Mouse (Mus musculus) cerebellum, adult 8-10 months (tissue): ENCODE data around the gene Olfr884.

ENCODE experiments used
- DNase-seq: peaks from one replicate; pipeline ENCODE4 v3.0.0; 2022

Gene Olfr884

DNA sequence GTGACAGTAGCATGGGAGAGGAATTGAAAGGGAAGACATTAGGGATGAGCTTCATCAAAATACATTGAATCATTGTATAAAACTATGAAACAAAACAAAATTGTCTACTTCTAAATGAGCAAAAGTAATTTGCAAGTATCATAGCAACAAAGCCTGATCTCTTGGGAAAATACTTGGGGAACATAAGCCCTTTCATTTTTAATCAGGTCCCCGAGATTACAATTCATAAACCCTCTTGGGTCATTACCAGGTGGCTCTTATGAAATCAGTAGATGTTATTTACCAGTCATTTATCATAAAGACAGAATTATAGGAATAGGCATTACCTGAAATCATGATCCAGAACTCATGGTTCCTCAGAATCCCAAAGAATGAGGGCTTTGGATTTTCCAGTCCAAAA lies at the start of gene Olfr884:
Gene Olfr884 (plus strand): TSS at position 301 of the 400 bp plus-strand sequence.
- no peak for DNase-seq

DNA sequence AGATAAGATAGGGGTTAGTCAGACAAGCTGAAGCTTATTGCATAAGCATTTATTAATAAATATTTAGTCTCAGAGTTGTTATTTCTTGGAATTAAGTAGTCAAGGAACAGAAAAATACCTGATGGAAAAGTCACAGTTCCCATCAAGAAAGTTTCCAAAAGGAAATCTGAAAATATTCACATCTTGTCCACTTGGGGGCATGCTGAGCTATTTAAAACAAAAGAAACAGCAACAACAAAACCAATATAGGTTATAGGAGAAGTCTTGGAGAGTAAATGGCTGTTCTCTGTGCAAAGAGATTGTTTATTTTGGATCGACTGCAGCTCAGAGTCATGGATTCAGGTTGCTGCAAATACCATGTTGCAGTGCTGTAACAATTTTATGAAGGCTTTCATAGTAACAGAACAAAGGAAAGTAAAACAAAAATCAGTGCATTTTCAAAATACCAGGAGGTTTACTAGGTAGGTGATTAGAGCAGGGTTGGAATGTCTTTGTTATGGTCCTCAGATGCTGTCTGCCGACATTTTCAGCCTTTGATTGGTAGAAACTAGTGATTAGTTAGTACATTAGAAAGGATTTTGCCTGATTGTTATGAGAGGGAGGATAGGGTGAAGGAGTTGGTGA lies 47.7 kb upstream of the Olfr884 start:
- no peak for DNase-seq

DNA sequence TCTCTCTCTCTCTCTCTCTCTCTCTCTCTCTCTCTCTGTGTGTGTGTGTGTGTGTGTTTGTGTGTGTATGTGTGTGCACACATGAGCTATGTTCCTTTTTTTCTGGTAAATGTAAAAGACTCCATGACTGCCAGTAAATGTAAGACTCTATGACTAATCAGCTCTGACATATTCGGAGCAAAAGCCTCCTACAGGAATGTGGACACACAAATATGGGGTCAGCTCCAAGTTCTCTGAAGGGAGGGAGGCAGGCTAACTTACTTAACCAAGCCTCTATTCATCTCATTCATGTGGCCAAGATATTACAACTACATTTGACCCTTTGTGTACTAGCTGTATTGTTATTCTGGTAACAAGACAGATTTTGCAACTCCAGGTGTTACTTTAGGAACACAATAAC lies 46.3 kb upstream of the Olfr884 start:
- no peak for DNase-seq

DNA sequence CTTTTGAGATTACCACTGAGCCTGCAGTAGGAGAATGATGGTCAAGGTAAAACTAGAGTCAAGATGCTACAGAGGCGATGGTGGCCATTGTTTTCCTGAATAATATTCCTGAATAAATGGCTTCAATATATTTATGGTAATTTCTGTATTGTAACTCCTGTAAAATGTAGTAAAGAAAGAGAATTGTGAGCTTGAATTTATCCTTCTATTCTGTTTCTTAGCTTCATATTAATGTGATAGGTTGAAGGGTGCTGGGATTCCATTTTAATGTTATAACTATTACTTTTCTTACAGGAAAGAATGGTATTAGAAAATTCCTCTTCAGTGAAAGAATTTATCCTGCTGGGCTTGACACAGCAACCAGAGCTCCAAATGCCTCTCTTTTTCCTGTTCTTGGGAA lies 20.8 kb upstream of the Olfr884 start, which contains the start of gene Olfr883:
Gene Olfr883 (plus strand): TSS at position 301 of the 400 bp plus-strand sequence.
- no peak for DNase-seq

DNA sequence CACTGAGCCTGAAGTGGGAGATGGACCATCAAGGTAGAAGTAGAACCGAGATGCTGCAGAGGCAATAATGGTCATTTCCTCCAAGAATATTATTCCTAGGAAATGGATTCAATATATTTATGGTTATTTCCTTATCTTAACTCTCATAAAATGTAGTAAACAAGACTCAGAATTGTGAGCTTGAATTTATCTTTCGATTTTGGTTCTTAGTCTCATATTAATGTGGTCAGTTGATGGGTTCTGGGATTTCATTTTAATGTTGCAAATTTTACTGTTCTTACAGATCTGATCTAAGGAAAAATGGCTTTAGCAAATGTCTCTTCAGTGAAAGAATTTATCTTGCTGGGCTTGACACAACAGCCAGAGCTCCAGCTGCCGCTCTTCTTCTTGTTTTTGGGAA lies 14.7 kb downstream of the Olfr884 start, which contains the start of gene Olfr885:
Gene Olfr885 (plus strand): TSS at position 301 of the 400 bp plus-strand sequence.
- DNase-seq, result no peak

DNA sequence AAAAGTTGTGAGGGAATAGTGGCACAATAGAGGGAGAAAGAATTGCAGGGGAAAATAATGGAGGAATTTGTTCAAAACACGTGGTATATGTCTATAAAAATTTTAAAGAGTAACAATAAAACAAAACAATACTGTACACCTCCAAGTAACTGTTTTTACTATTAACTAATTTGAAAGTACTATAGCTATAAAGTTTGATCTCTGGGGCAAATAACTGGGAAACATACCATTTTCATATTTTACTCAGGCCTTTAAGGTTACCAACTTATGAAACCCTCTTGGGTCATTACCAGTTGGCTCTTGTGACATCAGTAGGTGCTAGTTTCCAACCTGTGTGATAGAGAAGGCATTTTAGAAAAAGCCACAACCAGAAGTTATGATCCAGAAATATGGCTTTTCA lies 37.4 kb downstream of the Olfr884 start, which contains the start of gene Olfr887:
Gene Olfr887 (plus strand): TSS at position 301 of the 400 bp plus-strand sequence.
- DNase-seq, result no peak
